Comparison of ENCODE assay signal across 35 mouse cellular contexts in the genomic region with DNA sequence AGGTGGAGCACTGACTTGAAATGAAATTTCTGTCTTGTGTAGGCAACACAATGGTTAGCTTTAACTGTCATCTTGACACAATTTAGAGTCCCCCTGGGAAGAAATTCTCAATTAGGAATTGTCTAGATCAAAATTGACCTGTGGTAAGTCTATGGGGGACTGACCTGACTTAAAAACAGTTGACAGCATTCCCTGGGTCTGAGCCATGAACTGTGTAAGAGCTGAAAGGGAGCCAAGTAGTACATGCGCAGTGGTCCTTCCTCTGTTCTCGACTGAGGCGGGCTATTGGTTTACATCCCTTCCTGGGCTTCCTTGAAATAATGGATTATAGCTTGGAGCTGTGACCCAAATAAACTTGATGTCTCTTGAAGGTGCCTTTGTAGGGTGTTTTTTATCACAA. TPM values are rescaled to one million over a fixed set of nuclear protein-coding genes. Genes with fewer than 3 reads are reported as not detected.
DNase-seq lines count a peak whose midpoint lies in the region; ATAC-seq and TF ChIP-seq lines count a peak whose summit lies in the region.
"Had no signal": no experiment of that assay in that cellular context is flagged by ENCODE, and none has a peak within 500 bp of the region (broad histone marks: within the 10 kb centered on the region; RNA-seq: fewer than 3 reads in every experiment).

No protein-coding gene starts in this region.

- H3K4me1 ChIP-seq in heart, embryonic 11.5 days (ENCODE audit: control insufficient read depth, insufficient read depth, low read length): no peaks in the 10 kb centered on the region
- H3K4me1 ChIP-seq in kidney, postnatal 0 days (replicated peaks; ENCODE audit: insufficient read depth, low read length): no peaks in the 10 kb centered on the region
- no peaks in the 10 kb centered on the region for H3K4me1 ChIP-seq in kidney, embryonic 16.5 days (ENCODE audit: insufficient read depth, low read length)
- H3K4me1 ChIP-seq: forebrain, embryonic 13.5 days; heart, embryonic 15.5 days; hindbrain, embryonic 15.5 days; lung, embryonic 15.5 days had no signal

- no peak overlapping the region for H3K4me3 ChIP-seq in heart, embryonic 11.5 days (ENCODE audit: low read depth, low read length)
- H3K4me3 ChIP-seq in kidney, postnatal 0 days (replicated peaks; ENCODE audit: low read depth, low read length): no peak overlapping the region
- H3K4me3 ChIP-seq in kidney, embryonic 16.5 days (ENCODE audit: low read length): no peak overlapping the region
- H3K4me3 ChIP-seq: forebrain, embryonic 13.5 days; heart, embryonic 15.5 days; hindbrain, embryonic 10.5 days; hindbrain, embryonic 15.5 days; lung, embryonic 15.5 days had no signal

- DNase-seq in adrenal gland, postnatal 10 days: peak; percentile 57
- DNase-seq in adrenal gland, adult 2 months: no peak
- DNase-seq in heart, adult 8-10 months (ENCODE audit: low spot score): peak; percentile 8
- DNase-seq in kidney, postnatal 0 days (ENCODE audit: low spot score): peak; percentile 43
- DNase-seq in lung, postnatal 10 days: peak; percentile 15
- DNase-seq in lung, postnatal 36 days: no peak
- DNase-seq: adrenal gland, postnatal 25 days; cerebellum, adult 18-20 months; cerebellum, postnatal 36 days; gastrocnemius, postnatal 10 days; kidney, adult 2 months; layer of hippocampus, adult 9-11 months; liver; midbrain, embryonic 14.5 days; thymus, adult 2 months; thymus, postnatal 36 days had no signal

- H3K36me3 ChIP-seq in heart, embryonic 11.5 days (ENCODE audit: control insufficient read depth, insufficient read depth, low read length): no peaks in the 10 kb centered on the region
- H3K36me3 ChIP-seq in kidney, postnatal 0 days (ENCODE audit: insufficient read depth, low read length): no peaks in the 10 kb centered on the region
- H3K36me3 ChIP-seq in kidney, embryonic 16.5 days (ENCODE audit: insufficient read depth, low read length): no peaks in the 10 kb centered on the region
- H3K36me3 ChIP-seq: heart, embryonic 15.5 days; hindbrain, embryonic 10.5 days; hindbrain, embryonic 15.5 days; lung, embryonic 15.5 days had no signal

- no peak overlapping the region for H3K27ac ChIP-seq in heart, embryonic 11.5 days (ENCODE audit: low read depth, low read length)
- no peak overlapping the region for H3K27ac ChIP-seq in kidney, postnatal 0 days
- H3K27ac ChIP-seq in kidney, embryonic 16.5 days (ENCODE audit: low read length): no peak overlapping the region
- H3K27ac ChIP-seq: forebrain, embryonic 13.5 days; heart, embryonic 15.5 days; hindbrain, embryonic 10.5 days; hindbrain, embryonic 15.5 days; liver, embryonic 14.5 days; lung, embryonic 15.5 days had no signal

- no peak for TF ChIP-seq CTCF in kidney, postnatal 0 days (IDR thresholded peaks at IDR 0.05; ENCODE audit: low read depth)

- H3K9ac ChIP-seq in heart, embryonic 11.5 days (ENCODE audit: low read depth, low read length): no peak overlapping the region
- H3K9ac ChIP-seq in kidney, postnatal 0 days (ENCODE audit: low read depth, low read length): no peak overlapping the region
- H3K9ac ChIP-seq in kidney, embryonic 16.5 days (replicated peaks; ENCODE audit: low read length): no peak overlapping the region
- H3K9ac ChIP-seq: forebrain, embryonic 13.5 days; heart, embryonic 15.5 days; hindbrain, embryonic 15.5 days; liver, embryonic 14.5 days; lung, embryonic 15.5 days had no signal

- H3K4me2 ChIP-seq in heart, embryonic 11.5 days: no peak overlapping the region
- no peak overlapping the region for H3K4me2 ChIP-seq in kidney, postnatal 0 days (ENCODE audit: low read length)
- no peak overlapping the region for H3K4me2 ChIP-seq in kidney, embryonic 16.5 days (replicated peaks; ENCODE audit: low read depth, low read length)
- H3K4me2 ChIP-seq: forebrain, embryonic 13.5 days; heart, embryonic 15.5 days; hindbrain, embryonic 15.5 days; lung, embryonic 15.5 days had no signal

- H3K9me3 ChIP-seq in heart, embryonic 11.5 days (replicated peaks; ENCODE audit: control insufficient read depth, low read length): no peaks in the 10 kb centered on the region
- no peaks in the 10 kb centered on the region for H3K9me3 ChIP-seq in kidney, postnatal 0 days (replicated peaks; ENCODE audit: low read length)
- no peaks in the 10 kb centered on the region for H3K9me3 ChIP-seq in kidney, embryonic 16.5 days (ENCODE audit: low read length)
- H3K9me3 ChIP-seq: forebrain, embryonic 13.5 days; heart, embryonic 15.5 days; hindbrain, embryonic 10.5 days; hindbrain, embryonic 15.5 days; lung, embryonic 15.5 days had no signal

- no peaks in the 10 kb centered on the region for H3K27me3 ChIP-seq in heart, embryonic 11.5 days (ENCODE audit: control insufficient read depth, insufficient read depth, low read length)
- no peaks in the 10 kb centered on the region for H3K27me3 ChIP-seq in kidney, postnatal 0 days (ENCODE audit: insufficient read depth, low read length)
- H3K27me3 ChIP-seq in kidney, embryonic 16.5 days (ENCODE audit: insufficient read depth, low read length): no peaks in the 10 kb centered on the region
- H3K27me3 ChIP-seq: CH12.LX; forebrain, embryonic 13.5 days; heart, embryonic 15.5 days; hindbrain, embryonic 15.5 days; lung, embryonic 15.5 days had no signal

- 99% methylated on average over 3 of the region's 3 CpGs for WGBS in heart, embryonic 11.5 days (ENCODE audit: insufficient replicate concordance)
- 51% methylated on average over 3 of the region's 3 CpGs for WGBS in kidney, postnatal 0 days
- WGBS in kidney, embryonic 16.5 days: 60% methylated on average over 3 of the region's 3 CpGs

- no peak for ATAC-seq in heart, embryonic 11.5 days (replicated peaks; ENCODE audit: insufficient number of reproducible peaks, low FRiP score, low TSS enrichment)
- ATAC-seq in kidney, postnatal 0 days (replicated peaks; ENCODE audit: low FRiP score, low read depth): no peak
- no peak for ATAC-seq in kidney, embryonic 16.5 days (ENCODE audit: low FRiP score, low TSS enrichment)
- ATAC-seq: activated CD4-positive, CD25-positive, alpha-beta regulatory T cell, adult 4 months; forebrain, embryonic 13.5 days; inflammation-experienced regulatory T-cells, adult 6 months had no signal

RNA-seq across cellular contexts. Expression of gene Strip1, which starts 15.5 kb away (rescaled TPM):
- 10 to 100 TPM; 30.2 to 36.4 TPM for total RNA-seq in adrenal gland, postnatal 10 days (2021)
- 10 to 100 TPM; 30.9 to 34.2 TPM for total RNA-seq in adrenal gland, adult 2 months (2021)
- polyA plus RNA-seq in adrenal gland, adult 2 months (2012; rRNA removed): 39.4 and 41.6 TPM in 2 replicates
- 10 to 100 TPM; 17.4 to 22.6 (median 20.4) TPM for total RNA-seq in heart, adult 8-10 months (2022)
- polyA plus RNA-seq in heart, embryonic 11.5 days (2014; fragmentation: Nextera tagmentation; extraction: Ambion mirVana): 35.4 and 47.0 TPM in 2 replicates
- 34.4 and 34.9 TPM in 2 replicates for polyA plus RNA-seq in kidney, postnatal 0 days (2015; fragmentation: Nextera tagmentation; extraction: Ambion mirVana)
- 46.8 and 46.9 TPM in 2 replicates for polyA plus RNA-seq in kidney, embryonic 16.5 days (2015; fragmentation: Nextera tagmentation; extraction: Ambion mirVana)

RNA-seq across cellular contexts. Expression of gene Gm10961, which starts 15.8 kb away (rescaled TPM):
- not detected for total RNA-seq in adrenal gland, postnatal 10 days (2021)
- total RNA-seq in adrenal gland, adult 2 months (2021): not detected
- polyA plus RNA-seq in adrenal gland, adult 2 months (2012; rRNA removed): not detected in 2 replicates
- total RNA-seq in heart, adult 8-10 months (2022): not detected
- polyA plus RNA-seq in heart, embryonic 11.5 days (2014; fragmentation: Nextera tagmentation; extraction: Ambion mirVana): not detected in 2 replicates
- not detected in 2 replicates for polyA plus RNA-seq in kidney, postnatal 0 days (2015; fragmentation: Nextera tagmentation; extraction: Ambion mirVana)
- not detected in 2 replicates for polyA plus RNA-seq in kidney, embryonic 16.5 days (2015; fragmentation: Nextera tagmentation; extraction: Ambion mirVana)
- total RNA-seq: adrenal gland, postnatal 25 days; CH12.LX; ES-E14; gastrocnemius, postnatal 10 days; granulocyte monocyte progenitor cell, adult 5-6 weeks; left cerebral cortex, postnatal 14 days; monocyte, adult 5-6 weeks had no signal
- polyA plus RNA-seq: activated CD4-positive, CD25-positive, alpha-beta regulatory T cell, adult 4 months; C2C12; embryonic facial prominence, embryonic 11.5 days; forebrain, embryonic 13.5 days; heart, embryonic 15.5 days; hindbrain, embryonic 10.5 days; hindbrain, embryonic 15.5 days; inflammation-experienced regulatory T-cells, adult 6 months; kidney, adult 2 months; limb, embryonic 11.5 days; liver, embryonic 14.5 days; lung, embryonic 15.5 days; midbrain, embryonic 14.5 days; neural tube, embryonic 14.5 days; thymus, adult 2 months had no signal

RNA-seq across cellular contexts. Expression of gene Ahcyl1, which starts 49.4 kb away (rescaled TPM):
- 100 to 1,000 TPM; 249 to 285 TPM for total RNA-seq in adrenal gland, postnatal 10 days (2021)
- total RNA-seq in adrenal gland, adult 2 months (2021): 100 to 1,000 TPM; 218 to 230 TPM
- polyA plus RNA-seq in adrenal gland, adult 2 months (2012; rRNA removed): 33.9 and 37.0 TPM in 2 replicates
- 10 to 100 TPM; 76.2 to 87.9 (median 83.4) TPM for total RNA-seq in heart, adult 8-10 months (2022)
- 56.1 and 68.1 TPM in 2 replicates for polyA plus RNA-seq in heart, embryonic 11.5 days (2014; fragmentation: Nextera tagmentation; extraction: Ambion mirVana)
- 79.2 and 81.5 TPM in 2 replicates for polyA plus RNA-seq in kidney, postnatal 0 days (2015; fragmentation: Nextera tagmentation; extraction: Ambion mirVana)
- 95.7 and 96.1 TPM in 2 replicates for polyA plus RNA-seq in kidney, embryonic 16.5 days (2015; fragmentation: Nextera tagmentation; extraction: Ambion mirVana)

RNA-seq across cellular contexts. Expression of gene Alx3, which starts 52.1 kb away (rescaled TPM):
- total RNA-seq in adrenal gland, postnatal 10 days (2021): not detected
- total RNA-seq in adrenal gland, adult 2 months (2021): not detected
- not detected in 2 replicates for polyA plus RNA-seq in adrenal gland, adult 2 months (2012; rRNA removed)
- not detected for total RNA-seq in heart, adult 8-10 months (2022)
- polyA plus RNA-seq in heart, embryonic 11.5 days (2014; fragmentation: Nextera tagmentation; extraction: Ambion mirVana): 1.1 and 1.7 TPM in 2 replicates
- polyA plus RNA-seq in kidney, postnatal 0 days (2015; fragmentation: Nextera tagmentation; extraction: Ambion mirVana): 0.09 TPM in 2 replicates
- polyA plus RNA-seq in kidney, embryonic 16.5 days (2015; fragmentation: Nextera tagmentation; extraction: Ambion mirVana): 0.09 TPM in 1 of 2 replicates, not detected in the other
- total RNA-seq: adrenal gland, postnatal 25 days; CH12.LX; gastrocnemius, postnatal 10 days; granulocyte monocyte progenitor cell, adult 5-6 weeks; monocyte, adult 5-6 weeks had no signal
- polyA plus RNA-seq: activated CD4-positive, CD25-positive, alpha-beta regulatory T cell, adult 4 months; C2C12; inflammation-experienced regulatory T-cells, adult 6 months; kidney, adult 2 months; liver, embryonic 14.5 days; neural tube, embryonic 14.5 days had no signal

Comparison
In these comparisons a context has a peak if more than half of its experiments do, and no peak if none do; other contexts are left out.
1. DNase-seq: peak in adrenal gland, postnatal 10 days (single experiment), heart, adult 8-10 months (single experiment), kidney, postnatal 0 days (single experiment) and lung, postnatal 10 days (single experiment); none in adrenal gland, adult 2 months (single experiment) and lung, postnatal 36 days (single experiment).